Mouse (Mus musculus): Measurements from ENCODE around the gene Tmem260. TPM values are rescaled to one million over a fixed set of nuclear protein-coding genes. Genes with fewer than 3 reads are reported as not detected.

The Tmem260 gene
- polyA plus RNA-seq, 1 experiment from 2014 or later, result 13.3 TPM

GRCm38 (mm10) chr14:48421996-48422395, 23.9 kb upstream of the Tmem260 start:
- DNase-seq (ENCODE audit: low spot score) (peak; percentile 35), ATAC-seq (replicated peaks; ENCODE audit: low FRiP score, low read depth) (no peak; the same call in 1 of the 2 replicates)
- Histone ChIP-seq H3K4me3 (replicated peaks; ENCODE audit: low read depth, low read length) (no peak overlapping the region), H3K4me1 (replicated peaks; ENCODE audit: insufficient read depth, low read length) (no peaks in the 10 kb centered on the region), H3K9me3 (replicated peaks; ENCODE audit: low read length) (no peaks in the 10 kb centered on the region), H3K9ac (ENCODE audit: low read depth, low read length) (no peak overlapping the region), H3K4me2 (ENCODE audit: low read length) (peak overlapping the region; percentile 36), H3K36me3 (ENCODE audit: insufficient read depth, low read length) (no peaks in the 10 kb centered on the region), H3K27me3 (ENCODE audit: insufficient read depth, low read length) (no peaks in the 10 kb centered on the region), H3K27ac (no peak overlapping the region)
- no peak for TF ChIP-seq CTCF (IDR thresholded peaks at IDR 0.05; ENCODE audit: low read depth)
- 9% methylated on average over 6 of the region's 6 CpGs for WGBS

- Histone ChIP-seq H3K9me3 (replicated peaks; ENCODE audit: low read length) (no peaks in the 10 kb centered on the region), H3K4me2 (ENCODE audit: low read length) (peak overlapping the region; percentile 36; the same call in 1 of the 2 replicates), H3K27me3 (ENCODE audit: insufficient read depth, low read length) (no peaks in the 10 kb centered on the region), H3K4me3 (replicated peaks; ENCODE audit: low read depth, low read length) (no peak overlapping the region), H3K27ac (no peak overlapping the region), H3K4me1 (replicated peaks; ENCODE audit: insufficient read depth, low read length) (no peaks in the 10 kb centered on the region), H3K36me3 (ENCODE audit: insufficient read depth, low read length) (no peaks in the 10 kb centered on the region), H3K9ac (ENCODE audit: low read depth, low read length) (no peak overlapping the region)
- 45% methylated on average over 4 of the region's 4 CpGs for WGBS
- ATAC-seq (replicated peaks; ENCODE audit: low FRiP score, low read depth) (no peak), DNase-seq (ENCODE audit: low spot score) (no peak)
- TF ChIP-seq CTCF (IDR thresholded peaks at IDR 0.05; ENCODE audit: low read depth), result no peak
These were observed 23.5 kb upstream of the Tmem260 start for GRCm38 (mm10) chr14:48422436-48422835.

- DNase-seq (ENCODE audit: low spot score), result no peak
- no peaks in the 10 kb centered on the region for H3K27me3 ChIP-seq (ENCODE audit: insufficient read depth, low read length)
- no peak overlapping the region for H3K4me2 ChIP-seq (ENCODE audit: low read length)
- H3K27ac ChIP-seq, result no peak overlapping the region
- H3K9ac ChIP-seq (ENCODE audit: low read depth, low read length), result no peak overlapping the region
- ATAC-seq (replicated peaks; ENCODE audit: low FRiP score, low read depth), result no peak
- no peaks in the 10 kb centered on the region for H3K4me1 ChIP-seq (replicated peaks; ENCODE audit: insufficient read depth, low read length)
- 63% methylated on average over 7 of the region's 7 CpGs for WGBS
- no peak overlapping the region for H3K4me3 ChIP-seq (replicated peaks; ENCODE audit: low read depth, low read length)
- H3K36me3 ChIP-seq (ENCODE audit: insufficient read depth, low read length), result no peaks in the 10 kb centered on the region
- no peaks in the 10 kb centered on the region for H3K9me3 ChIP-seq (replicated peaks; ENCODE audit: low read length)
- no peak for TF ChIP-seq CTCF (IDR thresholded peaks at IDR 0.05; ENCODE audit: low read depth)
These were observed 23.0 kb upstream of the Tmem260 start for GRCm38 (mm10) chr14:48422901-48423300.

GRCm38 (mm10) chr14:48431978-48432377, 13.9 kb upstream of the Tmem260 start:
- H3K27me3 ChIP-seq (ENCODE audit: insufficient read depth, low read length), result no peaks in the 10 kb centered on the region
- TF ChIP-seq CTCF (IDR thresholded peaks at IDR 0.05; ENCODE audit: low read depth), result no peak
- WGBS, result 89% methylated on average over 2 of the region's 2 CpGs
- H3K4me1 ChIP-seq (replicated peaks; ENCODE audit: insufficient read depth, low read length), result no peaks in the 10 kb centered on the region
- H3K4me3 ChIP-seq (replicated peaks; ENCODE audit: low read depth, low read length), result no peak overlapping the region
- ATAC-seq (replicated peaks; ENCODE audit: low FRiP score, low read depth) (no peak), DNase-seq (ENCODE audit: low spot score) (no peak)
- H3K9ac ChIP-seq (ENCODE audit: low read depth, low read length), result no peak overlapping the region
- no peaks in the 10 kb centered on the region for H3K9me3 ChIP-seq (replicated peaks; ENCODE audit: low read length)
- no peak overlapping the region for H3K27ac ChIP-seq
- no peaks in the 10 kb centered on the region for H3K36me3 ChIP-seq (ENCODE audit: insufficient read depth, low read length)
- no peak overlapping the region for H3K4me2 ChIP-seq (ENCODE audit: low read length)

- WGBS, result 37% methylated on average over 3 of the region's 3 CpGs
- Histone ChIP-seq H3K27me3 (ENCODE audit: insufficient read depth, low read length) (no peaks in the 10 kb centered on the region), H3K9me3 (replicated peaks; ENCODE audit: low read length) (no peaks in the 10 kb centered on the region), H3K4me2 (ENCODE audit: low read length) (no peak overlapping the region), H3K36me3 (ENCODE audit: insufficient read depth, low read length) (no peaks in the 10 kb centered on the region), H3K4me1 (replicated peaks; ENCODE audit: insufficient read depth, low read length) (0 out of 2 replicates have a peak, but pooled peaks cover 3% of the 10 kb centered on the region), H3K4me3 (replicated peaks; ENCODE audit: low read depth, low read length) (no peak overlapping the region), H3K9ac (ENCODE audit: low read depth, low read length) (no peak overlapping the region), H3K27ac (no peak overlapping the region)
- ATAC-seq (replicated peaks; ENCODE audit: low FRiP score, low read depth) (no peak), DNase-seq (ENCODE audit: low spot score) (peak; percentile 15)
- TF ChIP-seq CTCF (IDR thresholded peaks at IDR 0.05; ENCODE audit: low read depth), result no peak
These were observed 2.1 kb upstream of the Tmem260 start for GRCm38 (mm10) chr14:48443796-48444195.

- H3K9ac ChIP-seq (ENCODE audit: low read depth, low read length), result no peak overlapping the region
- H3K4me3 ChIP-seq (replicated peaks; ENCODE audit: low read depth, low read length), result no peak overlapping the region
- no peak for DNase-seq (ENCODE audit: low spot score)
- ATAC-seq (replicated peaks; ENCODE audit: low FRiP score, low read depth), result no peak
- H3K36me3 ChIP-seq (ENCODE audit: insufficient read depth, low read length), result 0 out of 2 replicates have a peak, but pooled peaks cover 10% of the 10 kb centered on the region
- H3K4me1 ChIP-seq (replicated peaks; ENCODE audit: insufficient read depth, low read length), result 0 out of 2 replicates have a peak, but pooled peaks cover 3% of the 10 kb centered on the region
- H3K9me3 ChIP-seq (replicated peaks; ENCODE audit: low read length), result no peaks in the 10 kb centered on the region
- WGBS, result 72% methylated on average over 18 of the region's 18 CpGs
- no peaks in the 10 kb centered on the region for H3K27me3 ChIP-seq (ENCODE audit: insufficient read depth, low read length)
- H3K4me2 ChIP-seq (ENCODE audit: low read length), result no peak overlapping the region
- no peak for TF ChIP-seq CTCF (IDR thresholded peaks at IDR 0.05; ENCODE audit: low read depth)
- H3K27ac ChIP-seq, result no peak overlapping the region
These were observed 6.1 kb downstream of the Tmem260 start for GRCm38 (mm10) chr14:48451966-48452407.

- Histone ChIP-seq H3K4me1 (replicated peaks; ENCODE audit: insufficient read depth, low read length) (no peaks in the 10 kb centered on the region), H3K9me3 (replicated peaks; ENCODE audit: low read length) (no peaks in the 10 kb centered on the region), H3K27me3 (ENCODE audit: insufficient read depth, low read length) (no peaks in the 10 kb centered on the region), H3K4me2 (ENCODE audit: low read length) (no peak overlapping the region), H3K4me3 (replicated peaks; ENCODE audit: low read depth, low read length) (no peak overlapping the region), H3K9ac (ENCODE audit: low read depth, low read length) (no peak overlapping the region), H3K36me3 (ENCODE audit: insufficient read depth, low read length) (0 out of 2 replicates have a peak, but pooled peaks cover 13% of the 10 kb centered on the region), H3K27ac (no peak overlapping the region)
- DNase-seq (ENCODE audit: low spot score) (peak; percentile 28), ATAC-seq (replicated peaks; ENCODE audit: low FRiP score, low read depth) (no peak)
- no peak for TF ChIP-seq CTCF (IDR thresholded peaks at IDR 0.05; ENCODE audit: low read depth)
- WGBS, result 63% methylated on average over 5 of the region's 5 CpGs
These were observed 7.5 kb downstream of the Tmem260 start for GRCm38 (mm10) chr14:48453411-48453810.
